Mouse (Mus musculus): ENCODE results near the gene Cux2. TPM values are rescaled to one million over a fixed set of nuclear protein-coding genes. Genes with fewer than 3 reads are reported as not detected.

Cux2 gene
- polyA plus RNA-seq, 1 experiment from 2014 or later = 19.7 TPM

DNA sequence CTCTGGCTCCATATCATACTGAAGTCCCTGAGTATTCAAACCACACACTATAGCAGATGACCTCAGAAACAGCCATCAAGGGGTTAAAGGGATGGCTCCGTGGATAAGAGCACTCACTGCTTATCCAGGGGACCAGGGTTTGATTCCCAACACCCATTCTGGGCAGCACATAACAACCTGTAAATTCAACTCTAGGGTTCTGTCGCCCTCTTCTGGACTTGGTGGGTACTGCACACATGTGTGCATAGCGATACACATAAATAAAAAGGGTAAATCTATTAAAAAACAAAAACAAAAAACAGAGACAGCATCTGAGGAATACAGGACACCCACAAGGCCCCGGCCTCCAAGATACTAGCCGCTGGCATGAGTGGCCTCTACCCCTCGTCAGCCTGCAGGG lies 7.7 kb upstream of the Cux2 start:
- no peak overlapping the region for H3K4me2 ChIP-seq (replicated peaks)
- H3K9me3 ChIP-seq = 0 out of 2 replicates have a peak, but pooled peaks cover 6% of the 10 kb centered on the region
- H3K4me3 ChIP-seq = no peak overlapping the region
- H3K36me3 ChIP-seq = no peaks in the 10 kb centered on the region
- no peaks in the 10 kb centered on the region for H3K27me3 ChIP-seq
- H3K27ac ChIP-seq (replicated peaks) = no peak overlapping the region
- 73% methylated on average over 6 of the region's 6 CpGs for WGBS
- no peak for ATAC-seq (ENCODE audit: low FRiP score, low read depth)
- no peak overlapping the region for H3K9ac ChIP-seq (replicated peaks)
- peaks cover 27% of the 10 kb centered on the region for H3K4me1 ChIP-seq

DNA sequence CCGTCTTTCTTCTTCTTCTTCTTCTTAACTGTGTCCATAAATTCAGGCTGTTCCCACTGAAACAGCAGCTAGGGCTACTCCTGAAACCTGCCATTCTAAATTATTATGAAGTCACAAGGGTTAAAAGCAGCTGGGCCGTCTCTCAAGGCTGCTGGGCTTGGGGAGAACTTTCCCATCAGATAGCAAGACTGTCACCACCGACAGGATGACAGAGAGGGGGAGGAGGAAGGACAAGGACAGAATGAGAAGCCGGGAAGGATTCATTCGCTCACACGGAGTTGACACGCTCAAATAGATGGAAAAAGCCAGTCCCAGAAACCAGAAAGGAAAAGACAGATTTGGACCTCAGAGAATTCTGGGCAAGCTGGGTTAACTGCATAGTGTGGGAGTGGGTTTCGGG lies 6.7 kb upstream of the Cux2 start:
- WGBS = 83% methylated on average over 8 of the region's 8 CpGs
- no peak for ATAC-seq (ENCODE audit: low FRiP score, low read depth)
- no peak overlapping the region for H3K4me2 ChIP-seq (replicated peaks)
- no peak overlapping the region for H3K4me3 ChIP-seq
- H3K27ac ChIP-seq (replicated peaks) = no peak overlapping the region
- H3K9ac ChIP-seq (replicated peaks) = no peak overlapping the region
- H3K36me3 ChIP-seq = no peaks in the 10 kb centered on the region
- H3K9me3 ChIP-seq = 0 out of 2 replicates have a peak, but pooled peaks cover 6% of the 10 kb centered on the region
- no peaks in the 10 kb centered on the region for H3K27me3 ChIP-seq
- peaks cover 29% of the 10 kb centered on the region for H3K4me1 ChIP-seq

DNA sequence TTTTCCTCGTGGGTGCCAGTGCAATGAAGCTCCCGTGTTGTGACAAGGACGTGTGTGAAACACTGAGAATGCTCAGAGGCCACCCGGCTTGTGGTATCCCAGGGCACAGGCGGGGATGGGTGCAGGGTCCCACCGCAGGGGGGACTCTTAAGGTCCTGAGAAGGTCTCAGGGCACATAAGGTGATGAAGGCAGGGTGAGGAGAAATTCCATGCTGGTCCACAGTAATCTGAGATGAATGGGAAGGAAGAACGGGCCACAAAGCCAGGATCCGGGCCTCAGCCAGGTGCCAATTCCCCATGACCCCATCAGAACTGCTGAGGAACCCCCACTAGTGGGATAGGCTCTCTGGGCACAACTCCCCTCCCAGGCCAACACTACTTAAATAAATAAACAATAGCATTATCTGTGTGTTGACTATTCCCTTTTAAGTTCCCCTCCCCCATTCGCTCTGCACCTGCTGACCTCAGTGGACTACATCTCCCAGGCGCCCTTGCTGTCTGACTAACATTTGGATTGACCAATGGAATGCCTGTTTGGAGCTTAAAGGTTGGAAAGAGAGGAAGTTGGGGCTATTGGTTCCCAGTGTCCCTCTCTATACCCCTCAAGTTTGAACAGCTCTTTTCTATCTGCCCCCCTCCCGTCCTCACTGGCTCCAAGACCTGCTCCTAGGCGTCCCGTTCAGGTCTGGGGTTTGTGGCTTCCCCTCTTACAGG lies 4.4 kb upstream of the Cux2 start:
- peak overlapping the region; percentile 49 for H3K4me2 ChIP-seq (replicated peaks)
- H3K9ac ChIP-seq (replicated peaks) = 0 out of 2 replicates have a peak overlapping the region, but pooled peaks have one; percentile 31
- H3K27ac ChIP-seq (replicated peaks) = peak overlapping the region; percentile 81
- ATAC-seq (ENCODE audit: low FRiP score, low read depth) = peak; percentile 57
- 0 out of 2 replicates have a peak, but pooled peaks cover 6% of the 10 kb centered on the region for H3K9me3 ChIP-seq
- peak overlapping the region; percentile 25; the same call in 1 of the 2 replicates for H3K4me3 ChIP-seq
- H3K4me1 ChIP-seq = peaks cover 34% of the 10 kb centered on the region
- no peaks in the 10 kb centered on the region for H3K27me3 ChIP-seq
- WGBS = 40% methylated on average over 13 of the region's 13 CpGs
- H3K36me3 ChIP-seq = no peaks in the 10 kb centered on the region

DNA sequence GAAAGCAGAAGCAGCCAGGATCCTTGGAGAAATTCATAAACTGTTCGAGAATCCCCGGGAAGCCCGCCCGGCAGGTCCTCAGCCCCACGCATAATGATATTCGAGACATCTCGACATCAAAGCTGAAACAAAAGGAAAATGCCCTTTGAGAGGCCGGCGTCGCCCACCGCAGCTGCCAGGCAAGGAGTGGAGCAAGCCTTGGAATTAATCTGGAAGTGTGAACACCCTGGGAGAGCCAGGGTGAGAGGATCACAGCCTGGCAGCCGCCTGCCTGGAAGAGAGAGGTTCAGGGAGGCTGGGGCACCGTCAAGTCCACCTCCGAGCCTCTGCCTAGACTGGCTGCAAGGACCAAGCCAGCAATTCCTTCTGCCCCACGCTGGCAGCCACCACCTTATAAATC lies 3.7 kb upstream of the Cux2 start:
- H3K27ac ChIP-seq (replicated peaks) = peak overlapping the region; percentile 81
- peak overlapping the region; percentile 27 for H3K4me2 ChIP-seq (replicated peaks)
- H3K4me1 ChIP-seq = peaks cover 35% of the 10 kb centered on the region
- 0 out of 2 replicates have a peak, but pooled peaks cover 6% of the 10 kb centered on the region for H3K9me3 ChIP-seq
- no peak for ATAC-seq (ENCODE audit: low FRiP score, low read depth)
- H3K9ac ChIP-seq (replicated peaks) = 0 out of 2 replicates have a peak overlapping the region, but pooled peaks have one; percentile 31
- 0 out of 2 replicates have a peak overlapping the region, but pooled peaks have one; percentile 1 for H3K4me3 ChIP-seq
- H3K27me3 ChIP-seq = no peaks in the 10 kb centered on the region
- WGBS = 9% methylated on average over 15 of the region's 15 CpGs
- no peaks in the 10 kb centered on the region for H3K36me3 ChIP-seq

DNA sequence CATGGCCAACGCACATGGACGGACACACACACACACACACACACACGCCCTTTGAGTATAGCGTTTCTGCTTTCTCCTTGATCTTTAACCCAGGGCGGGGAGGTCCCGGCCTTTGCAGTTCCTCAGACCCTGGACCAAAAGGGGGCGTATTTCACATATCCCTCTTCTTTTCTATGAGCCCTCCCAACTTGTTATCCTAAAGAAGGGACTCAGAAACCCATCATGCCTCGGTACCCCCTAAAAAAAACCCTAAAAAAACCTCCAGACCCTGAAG lies 867 bp upstream of the Cux2 start:
- H3K9me3 ChIP-seq = no peaks in the 10 kb centered on the region
- H3K27me3 ChIP-seq = peaks cover 9% of the 10 kb centered on the region; the same call in 1 of the 2 replicates
- peak overlapping the region; percentile 66 for H3K4me2 ChIP-seq (replicated peaks)
- no peak overlapping the region for H3K9ac ChIP-seq (replicated peaks)
- H3K4me3 ChIP-seq = peak overlapping the region; percentile 87
- 7% methylated on average over 8 of the region's 8 CpGs for WGBS
- H3K4me1 ChIP-seq = peaks cover 55% of the 10 kb centered on the region
- H3K36me3 ChIP-seq = no peaks in the 10 kb centered on the region
- H3K27ac ChIP-seq (replicated peaks) = no peak overlapping the region
- no peak for ATAC-seq (ENCODE audit: low FRiP score, low read depth)

DNA sequence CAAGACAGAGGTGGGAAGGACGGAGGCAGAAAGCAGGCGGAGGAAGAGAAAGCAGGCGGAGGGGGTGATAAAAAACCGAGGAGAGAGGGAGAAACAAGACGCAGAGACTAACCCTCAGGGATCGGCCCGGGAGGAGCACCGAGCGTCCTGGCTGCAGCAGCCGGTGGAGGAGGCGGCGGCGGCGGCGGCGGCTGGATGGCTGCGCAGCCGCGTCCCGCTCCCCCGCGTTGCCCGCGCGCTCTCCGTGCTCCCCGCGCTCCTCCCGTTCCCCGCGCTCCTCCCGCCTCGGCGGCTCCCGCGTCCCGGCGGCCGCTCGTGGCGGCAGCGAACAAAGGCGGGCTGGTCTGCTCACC lies 262 bp downstream of the Cux2 start:
- Histone ChIP-seq H3K4me2 (replicated peaks) (peak overlapping the region; percentile 66), H3K4me3 (peak overlapping the region; percentile 87), H3K27me3 (peaks cover 11% of the 10 kb centered on the region; the same call in 1 of the 2 replicates), H3K4me1 (peaks cover 51% of the 10 kb centered on the region), H3K9me3 (no peaks in the 10 kb centered on the region), H3K27ac (replicated peaks) (peak overlapping the region; percentile 94), H3K9ac (replicated peaks) (peak overlapping the region; percentile 89), H3K36me3 (no peaks in the 10 kb centered on the region)
- ATAC-seq (ENCODE audit: low FRiP score, low read depth) = peak; percentile 23
- 2% methylated on average over 29 of the region's 43 CpGs for WGBS

DNA sequence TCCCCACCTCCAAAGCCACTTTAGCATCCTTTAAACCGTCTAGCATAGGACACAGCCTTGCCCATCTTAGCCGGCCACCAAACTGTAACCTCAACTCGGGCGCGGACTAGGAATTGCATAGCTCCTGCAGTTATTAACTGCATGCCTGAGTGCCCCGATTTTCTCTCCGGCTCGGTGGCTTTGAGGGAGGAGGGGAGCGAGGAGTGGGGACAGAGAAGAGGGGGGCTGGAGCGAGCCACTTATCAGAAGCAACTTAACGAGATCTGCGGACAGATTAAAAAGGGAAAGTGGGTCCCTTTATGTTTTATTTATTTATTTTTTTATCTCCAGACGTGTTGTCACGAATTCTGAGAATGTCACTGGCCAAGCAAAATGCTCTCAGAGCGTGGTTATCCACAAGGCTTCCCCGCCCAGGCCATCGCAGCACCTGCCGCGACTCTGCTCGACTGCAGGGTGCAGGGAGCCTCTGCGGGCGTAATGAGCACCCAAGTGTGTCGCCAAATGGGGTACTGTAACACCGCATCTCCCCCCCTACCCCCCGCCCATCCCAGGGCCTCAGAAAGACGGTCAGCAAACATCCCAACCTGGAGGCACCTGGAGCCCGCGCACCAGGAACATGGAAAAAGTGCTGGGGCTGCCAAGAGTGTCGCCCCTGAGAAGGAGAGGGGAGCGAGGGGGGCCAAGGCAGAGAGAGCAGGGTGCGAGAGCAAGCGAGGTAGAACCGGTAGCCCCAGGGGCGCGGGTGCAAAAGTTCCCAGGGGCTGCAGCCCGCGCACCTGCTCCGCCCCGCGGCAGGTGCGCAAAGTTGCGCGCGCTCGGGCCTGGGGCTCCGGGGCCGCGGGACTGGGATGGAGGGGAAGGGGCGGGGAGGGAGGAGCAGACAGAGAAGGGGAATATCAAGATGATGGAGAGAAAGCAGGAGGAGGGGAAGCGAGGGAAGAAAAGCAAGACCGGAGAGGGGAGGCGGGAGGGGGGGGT lies 927 bp downstream of the Cux2 start:
- peak overlapping the region; percentile 89 for H3K9ac ChIP-seq (replicated peaks)
- H3K4me2 ChIP-seq (replicated peaks) = peak overlapping the region; percentile 66
- ATAC-seq (ENCODE audit: low FRiP score, low read depth) = peak; percentile 25
- H3K4me3 ChIP-seq = peak overlapping the region; percentile 87
- peaks cover 46% of the 10 kb centered on the region for H3K4me1 ChIP-seq
- H3K27ac ChIP-seq (replicated peaks) = peak overlapping the region; percentile 94
- H3K36me3 ChIP-seq = no peaks in the 10 kb centered on the region
- whole genome bisulfite sequencing = under 1% methylated on average over 52 of the region's 52 CpGs
- H3K9me3 ChIP-seq = no peaks in the 10 kb centered on the region
- peaks cover 11% of the 10 kb centered on the region; the same call in 1 of the 2 replicates for H3K27me3 ChIP-seq

DNA sequence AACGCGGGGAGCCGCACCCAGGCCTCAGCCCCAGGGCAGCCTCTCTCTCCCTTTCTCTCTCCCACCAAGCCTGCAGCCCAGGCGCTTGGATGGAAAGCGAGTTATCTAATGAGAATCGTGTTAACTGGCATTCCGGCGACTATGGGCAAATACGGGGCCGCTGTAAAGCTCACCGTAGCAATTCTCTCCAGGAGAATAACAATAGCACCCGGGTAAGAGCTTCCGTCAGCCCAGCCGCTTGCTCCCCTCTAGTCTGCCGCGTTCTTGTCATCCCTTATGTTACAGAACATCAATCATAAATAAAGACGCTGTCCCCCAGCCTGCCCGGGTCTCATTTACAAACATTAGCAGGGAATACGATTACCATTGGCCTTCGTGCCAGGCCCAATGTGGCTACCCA lies 1.6 kb downstream of the Cux2 start:
- ATAC-seq (ENCODE audit: low FRiP score, low read depth) = peak; percentile 7; the same call in 1 of the 2 replicates
- H3K27me3 ChIP-seq = peaks cover 11% of the 10 kb centered on the region; the same call in 1 of the 2 replicates
- 2% methylated on average over 20 of the region's 20 CpGs for WGBS
- peak overlapping the region; percentile 94 for H3K27ac ChIP-seq (replicated peaks)
- peaks cover 39% of the 10 kb centered on the region for H3K4me1 ChIP-seq
- no peaks in the 10 kb centered on the region for H3K36me3 ChIP-seq
- peak overlapping the region; percentile 87 for H3K4me3 ChIP-seq
- peak overlapping the region; percentile 66 for H3K4me2 ChIP-seq (replicated peaks)
- H3K9me3 ChIP-seq = no peaks in the 10 kb centered on the region
- H3K9ac ChIP-seq (replicated peaks) = peak overlapping the region; percentile 89

DNA sequence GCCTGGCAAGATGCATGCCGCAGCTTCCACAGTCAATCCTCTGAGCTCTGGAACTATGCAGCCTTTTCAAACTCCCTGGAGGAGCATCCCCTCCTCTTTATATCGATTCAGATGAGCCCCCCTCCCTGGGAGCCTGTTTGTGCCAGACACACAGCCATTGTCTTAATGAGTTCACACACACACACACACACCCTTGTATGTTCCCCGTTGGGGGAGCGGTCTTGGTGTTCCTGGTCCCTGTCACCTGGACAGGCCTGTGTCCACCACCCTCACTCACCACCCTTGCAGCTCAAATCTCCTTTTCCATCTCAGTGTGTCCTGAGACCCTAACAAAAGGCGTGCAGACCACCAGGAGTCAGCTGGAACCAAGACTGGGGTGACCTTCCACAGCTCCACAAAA lies 2.1 kb downstream of the Cux2 start:
- peak; percentile 24; the same call in 1 of the 2 replicates for ATAC-seq (ENCODE audit: low FRiP score, low read depth)
- Histone ChIP-seq H3K27me3 (peaks cover 11% of the 10 kb centered on the region; the same call in 1 of the 2 replicates), H3K9ac (replicated peaks) (peak overlapping the region; percentile 89), H3K27ac (replicated peaks) (peak overlapping the region; percentile 94), H3K9me3 (no peaks in the 10 kb centered on the region), H3K4me2 (replicated peaks) (peak overlapping the region; percentile 66), H3K4me3 (peak overlapping the region; percentile 87), H3K36me3 (no peaks in the 10 kb centered on the region), H3K4me1 (peaks cover 39% of the 10 kb centered on the region)
- 28% methylated on average over 5 of the region's 5 CpGs for WGBS

DNA sequence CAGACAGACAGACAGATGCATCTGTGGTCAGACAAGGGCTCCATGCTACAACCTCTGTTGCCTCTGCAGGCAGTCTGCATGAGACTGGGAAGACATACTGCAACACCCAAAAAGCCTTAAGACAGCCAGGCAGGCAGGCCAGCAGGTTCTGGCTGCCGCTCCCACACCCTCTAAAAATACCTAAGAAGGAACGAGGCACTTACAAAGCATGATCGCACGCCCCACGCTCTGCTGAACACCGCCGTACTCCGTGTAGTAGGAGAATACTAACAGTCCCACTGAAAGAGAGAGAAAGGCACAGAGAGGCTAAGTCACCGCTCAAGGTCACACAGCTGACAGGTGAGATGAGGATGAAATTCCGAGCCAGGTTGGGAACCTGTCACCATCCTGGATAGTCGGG lies 6.3 kb downstream of the Cux2 start:
- no peak overlapping the region for H3K4me3 ChIP-seq
- H3K9ac ChIP-seq (replicated peaks) = no peak overlapping the region
- no peak overlapping the region for H3K4me2 ChIP-seq (replicated peaks)
- H3K4me1 ChIP-seq = peaks cover 35% of the 10 kb centered on the region
- H3K9me3 ChIP-seq = no peaks in the 10 kb centered on the region
- 0 out of 2 replicates have a peak, but pooled peaks cover 4% of the 10 kb centered on the region for H3K36me3 ChIP-seq
- peaks cover 11% of the 10 kb centered on the region; the same call in 1 of the 2 replicates for H3K27me3 ChIP-seq
- WGBS = 88% methylated on average over 11 of the region's 11 CpGs
- no peak for ATAC-seq (ENCODE audit: low FRiP score, low read depth)
- no peak overlapping the region for H3K27ac ChIP-seq (replicated peaks)

DNA sequence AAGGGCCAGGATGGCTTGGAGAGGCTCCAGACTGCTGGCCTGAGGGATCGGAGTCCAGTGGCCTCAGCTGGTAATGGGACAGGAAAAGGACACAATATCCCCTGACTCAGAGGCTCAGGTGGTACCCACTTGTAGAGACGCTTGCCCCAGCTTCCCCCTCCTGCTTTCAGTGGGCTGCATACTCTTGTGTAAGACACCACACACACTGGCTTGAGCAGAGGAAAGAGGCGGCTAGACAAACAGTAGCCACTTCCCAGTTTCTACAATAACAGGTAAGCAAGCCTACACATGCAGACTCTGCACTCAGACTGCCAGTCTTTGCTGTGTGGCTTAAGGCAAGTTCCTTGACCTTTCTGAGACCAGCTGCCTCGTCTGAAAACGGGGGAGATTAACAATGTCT lies 14.6 kb downstream of the Cux2 start:
- whole genome bisulfite sequencing = 85% methylated on average over 5 of the region's 5 CpGs
- peaks cover 9% of the 10 kb centered on the region for H3K9me3 ChIP-seq
- H3K27ac ChIP-seq (replicated peaks) = no peak overlapping the region

DNA sequence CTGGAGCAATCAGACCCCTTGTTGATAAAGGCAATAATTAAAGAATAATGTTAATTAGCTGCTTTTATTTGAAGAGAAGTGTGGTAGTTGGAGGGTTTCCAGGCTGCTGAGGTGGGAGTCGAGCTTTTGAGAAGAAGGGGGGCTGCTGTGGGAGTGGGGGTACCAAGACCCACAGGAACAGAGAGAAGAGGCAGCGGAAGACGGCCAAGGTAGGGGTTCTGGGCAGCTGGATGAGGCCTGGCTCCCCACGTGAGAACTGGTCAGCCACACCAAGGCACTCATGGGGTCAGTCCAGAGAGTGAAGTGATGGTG lies 16.8 kb downstream of the Cux2 start:
- Histone ChIP-seq H3K27me3 (0 out of 2 replicates have a peak, but pooled peaks cover 5% of the 10 kb centered on the region), H3K4me1 (peaks cover 18% of the 10 kb centered on the region), H3K4me2 (replicated peaks) (no peak overlapping the region), H3K9ac (replicated peaks) (no peak overlapping the region), H3K27ac (replicated peaks) (peak overlapping the region; percentile 54; the same call in 1 of the 2 replicates), H3K9me3 (peaks cover 9% of the 10 kb centered on the region), H3K4me3 (no peak overlapping the region), H3K36me3 (peaks cover 24% of the 10 kb centered on the region)
- no peak for ATAC-seq (ENCODE audit: low FRiP score, low read depth)
- WGBS = 54% methylated on average over 4 of the region's 4 CpGs

More for the DNA sequence above, 14.6 kb downstream of the Cux2 start:
- H3K4me1 ChIP-seq = peaks cover 18% of the 10 kb centered on the region
- no peak overlapping the region for H3K9ac ChIP-seq (replicated peaks)
- ATAC-seq (ENCODE audit: low FRiP score, low read depth) = no peak
- H3K36me3 ChIP-seq = peaks cover 24% of the 10 kb centered on the region
- H3K4me2 ChIP-seq (replicated peaks) = no peak overlapping the region
- H3K27me3 ChIP-seq = 0 out of 2 replicates have a peak, but pooled peaks cover 5% of the 10 kb centered on the region
- H3K4me3 ChIP-seq = no peak overlapping the region
